Mouse (Mus musculus) heart, embryonic 14.5 days (tissue): Measurements from ENCODE around the gene Usp47. TPM values are rescaled to one million over a fixed set of nuclear protein-coding genes. Genes with fewer than 3 reads are reported as not detected.

Experiments used
- ATAC-seq: fragments of 200-750 bp; cut with Nextera tagmentation; 2 replicates; pipeline ENCODE4 v1.8.0; 2017; ENCODE audit warnings: low read depth, moderate TSS enrichment; ENCODE audit not compliant: insufficient number of reproducible peaks, insufficient read depth, low FRiP score
- H3K27ac ChIP-seq, 2 experiments: fragments of 200-500 bp in 1 of 2; fragments of 300-500 bp in 1 of 2; sonication (generic) in 1 of 2; replicated peaks in 1 of 2; 2 replicates each; pipeline ENCODE4 v1.5.1; 2012 to 2014; ENCODE audit warnings: low read depth in 2 of 2, low read length in 2 of 2, control low read depth in 1 of 2, mild to moderate bottlenecking in 1 of 2, mixed read lengths in 1 of 2; ENCODE audit not compliant: control insufficient read depth in 1 of 2, insufficient read depth in 1 of 2
- H3K27me3 ChIP-seq: fragments of 300-500 bp; sonication (generic); 2 replicates; pipeline ENCODE4 v1.6.1; 2014; ENCODE audit warnings: mild to moderate bottlenecking, low read length, control low read depth; ENCODE audit not compliant: control insufficient read depth, insufficient read depth
- H3K36me3 ChIP-seq: fragments of 300-500 bp; sonication (generic); 2 replicates; pipeline ENCODE4 v1.6.1; 2014; ENCODE audit warnings: mild to moderate bottlenecking, control low read depth, low read length, mixed read lengths; ENCODE audit not compliant: control insufficient read depth, insufficient read depth
- H3K4me1 ChIP-seq, 2 experiments: fragments of 200-500 bp in 1 of 2; fragments of 300-500 bp in 1 of 2; sonication (generic) in 1 of 2; 2 replicates each; pipeline ENCODE4 v1.6.1; 2012 to 2014; ENCODE audit warnings: low read length in 2 of 2, control low read depth in 1 of 2, mixed read lengths in 1 of 2; ENCODE audit not compliant: control insufficient read depth in 2 of 2, insufficient read depth in 2 of 2
- H3K4me2 ChIP-seq: fragments of 300-500 bp; sonication (generic); 2 replicates; pipeline ENCODE4 v1.6.1; 2014; ENCODE audit warnings: mild to moderate bottlenecking, low read length
- H3K4me3 ChIP-seq, 2 experiments: fragments of 200-500 bp in 1 of 2; fragments of 300-500 bp in 1 of 2; sonication (generic) in 1 of 2; 2 replicates each; pipeline ENCODE4 v1.5.1; 2012 to 2014; ENCODE audit warnings: low read length in 2 of 2, mild to moderate bottlenecking in 2 of 2, control low read depth in 1 of 2, low read depth in 1 of 2, moderate library complexity in 1 of 2; ENCODE audit not compliant: control insufficient read depth in 1 of 2, insufficient read depth in 1 of 2
- H3K9ac ChIP-seq: fragments of 300-500 bp; sonication (generic); 2 replicates; pipeline ENCODE4 v1.6.1; 2014; ENCODE audit warnings: mild to moderate bottlenecking, low read length
- H3K9me3 ChIP-seq: fragments of 300-500 bp; sonication (generic); 2 replicates; pipeline ENCODE4 v1.6.1; 2016; ENCODE audit warnings: low read length, control low read depth; ENCODE audit not compliant: control insufficient read depth
- WGBS: fragments of 180-500 bp; shearing (Covaris S2); extraction: QIAGEN DNeasy Blood & Tissue Kit; methylation state at CpG from one replicate; pipeline ENCODE4 v1.1.7; 2014; 5-methylcytosine and 5-hydroxymethylcytosine counted together
- polyA plus RNA-seq: library from polyadenylated mRNA; unstranded; fragments of >200 nt; fragmentation: Nextera tagmentation; extraction: Ambion mirVana; gene quantifications from 2 replicates; pipeline ENCODE4 v1.2.1, GENCODE M21; 2014

Usp47 gene
- polyA plus RNA-seq, 1 experiment from 2014 or later, result 77.7 TPM

- Histone ChIP-seq H3K4me2 (peak overlapping the region; percentile 23; the same call in 1 of the 2 replicates), H3K9me3 (no peaks in the 10 kb centered on the region), H3K27me3 (no peaks in the 10 kb centered on the region), H3K36me3 (no peaks in the 10 kb centered on the region; the same call in 1 of the 2 replicates), H3K27ac (peak overlapping the region in 1 of 2 experiments; percentile 61; a peak in 2 of 4 replicates), H3K4me1 (peaks cover 27 to 32% of the 10 kb centered on the region in 2 experiments), H3K9ac (no peak overlapping the region), H3K4me3 (no peak overlapping the region)
- 21% methylated on average over 10 of the region's 10 CpGs for WGBS
- 0 out of 2 replicates have a peak, but pooled peaks have one; percentile 45 for ATAC-seq
These were observed 125.8 kb downstream of the Usp47 start for GRCm38 (mm10) chr7:112149113-112149512.

- no peak overlapping the region for H3K9ac ChIP-seq
- H3K9me3 ChIP-seq, result no peaks in the 10 kb centered on the region
- no peak overlapping the region for H3K27ac ChIP-seq
- H3K4me3 ChIP-seq, result no peak overlapping the region
- peaks cover 21 to 30% of the 10 kb centered on the region in 2 experiments for H3K4me1 ChIP-seq
- peak overlapping the region; percentile 23; the same call in 1 of the 2 replicates for H3K4me2 ChIP-seq
- 79% methylated on average over 4 of the region's 4 CpGs for WGBS
- no peaks in the 10 kb centered on the region for H3K36me3 ChIP-seq
- ATAC-seq, result no peak
- H3K27me3 ChIP-seq, result no peaks in the 10 kb centered on the region
These were observed 131.1 kb downstream of the Usp47 start for GRCm38 (mm10) chr7:112154445-112154844.

GRCm38 (mm10) chr7:112155194-112155593 lies 131.9 kb downstream of the Usp47 start:
- no peaks in the 10 kb centered on the region for H3K27me3 ChIP-seq
- H3K4me2 ChIP-seq, result peak overlapping the region; percentile 23; the same call in 1 of the 2 replicates
- no peak overlapping the region for H3K9ac ChIP-seq
- no peak for ATAC-seq
- 0 out of 4 replicates have a peak overlapping the region, but pooled peaks of 1 of the 2 experiments have one; percentile 2 for H3K27ac ChIP-seq
- H3K36me3 ChIP-seq, result no peaks in the 10 kb centered on the region
- H3K4me3 ChIP-seq, result no peak overlapping the region
- WGBS, result 45% methylated on average over 1 of the region's 1 CpGs
- no peaks in the 10 kb centered on the region for H3K9me3 ChIP-seq
- H3K4me1 ChIP-seq, result peaks cover 16 to 28% of the 10 kb centered on the region in 2 experiments

GRCm38 (mm10) chr7:112157584-112158315 lies 134.4 kb downstream of the Usp47 start:
- WGBS, result 13% methylated on average over 23 of the region's 23 CpGs
- H3K36me3 ChIP-seq, result no peaks in the 10 kb centered on the region
- peak; percentile 33; the same call in 1 of the 2 replicates for ATAC-seq
- peak overlapping the region; percentile 77 for H3K9ac ChIP-seq
- peak overlapping the region; percentile 54 to 61 for H3K4me3 ChIP-seq
- H3K4me2 ChIP-seq, result peak overlapping the region; percentile 72
- H3K27ac ChIP-seq, result peak overlapping the region; percentile 11 to 70; a peak in 2 of 4 replicates
- no peaks in the 10 kb centered on the region for H3K9me3 ChIP-seq
- H3K4me1 ChIP-seq, result peaks cover 11 to 31% of the 10 kb centered on the region in 2 experiments
- no peaks in the 10 kb centered on the region for H3K27me3 ChIP-seq

GRCm38 (mm10) chr7:112158316-112158741 lies 135.0 kb downstream of the Usp47 start:
- H3K27ac ChIP-seq, result peak overlapping the region in 1 of 2 experiments; percentile 70; a peak in 2 of 4 replicates
- ATAC-seq, result peak; percentile 24; the same call in 1 of the 2 replicates
- H3K9ac ChIP-seq, result peak overlapping the region; percentile 77
- H3K9me3 ChIP-seq, result no peaks in the 10 kb centered on the region
- peak overlapping the region; percentile 72 for H3K4me2 ChIP-seq
- H3K36me3 ChIP-seq, result no peaks in the 10 kb centered on the region
- peaks cover 10 to 29% of the 10 kb centered on the region in 2 experiments for H3K4me1 ChIP-seq
- no peaks in the 10 kb centered on the region for H3K27me3 ChIP-seq
- H3K4me3 ChIP-seq, result peak overlapping the region; percentile 54 to 61
- under 1% methylated on average over 23 of the region's 23 CpGs for WGBS

GRCm38 (mm10) chr7:112158942-112159341 lies 135.6 kb downstream of the Usp47 start, which contains the start of gene Dkk3:
TSS of gene Dkk3 (minus strand) at chr7:112159057.
- Histone ChIP-seq H3K27me3 (no peaks in the 10 kb centered on the region), H3K4me1 (peaks cover 10 to 25% of the 10 kb centered on the region in 2 experiments), H3K9me3 (no peaks in the 10 kb centered on the region), H3K36me3 (no peaks in the 10 kb centered on the region), H3K4me3 (peak within 1 kb of the TSS; percentile 54 to 61), H3K9ac (peak within 1 kb of the TSS; percentile 77), H3K4me2 (peak within 1 kb of the TSS; percentile 72), H3K27ac (peak within 1 kb of the TSS in 1 of 2 experiments; percentile 70; a peak in 2 of 4 replicates)
- 5% methylated on average over 21 of the region's 21 CpGs for WGBS
- peak; percentile 37; the same call in 1 of the 2 replicates for ATAC-seq

GRCm38 (mm10) chr7:112159835-112160234 lies 136.5 kb downstream of the Usp47 start:
- Histone ChIP-seq H3K4me1 (peaks cover 10 to 25% of the 10 kb centered on the region in 2 experiments), H3K9me3 (no peaks in the 10 kb centered on the region), H3K4me2 (no peak overlapping the region), H3K36me3 (no peaks in the 10 kb centered on the region), H3K9ac (no peak overlapping the region), H3K27me3 (no peaks in the 10 kb centered on the region), H3K4me3 (no peak overlapping the region), H3K27ac (no peak overlapping the region)
- no peak for ATAC-seq
- 44% methylated on average over 5 of the region's 6 CpGs for WGBS
